Mouse (Mus musculus) hindbrain, embryonic 14.5 days (tissue): ENCODE measurements at regions not wholly inside any gene's neighbourhood (a gene's known extent, or its start where the extent isn't known, plus 50 kb on each side); places are given as distances from the start of the nearest gene placed in this dataset.
"Not testable (repeated sequence)": the region's sequence is repeated elsewhere in the genome, so short reads cannot be mapped to it uniquely, and the experiment has no call there.

ENCODE experiments used
- ATAC-seq: fragments of 200-750 bp; cut with Nextera tagmentation; 2 replicates; pipeline ENCODE4 v1.8.0; 2017; ENCODE audit warnings: moderate number of reproducible peaks, mild to moderate bottlenecking, moderate TSS enrichment, moderate library complexity; ENCODE audit not compliant: low FRiP score
- DNase-seq: peaks from one replicate; pipeline ENCODE4 v3.0.0-alpha.2; 2015; ENCODE audit warnings: low spot score
- H3K27ac ChIP-seq: fragments of 300-500 bp; sonication (generic); 2 replicates; pipeline ENCODE4 v1.5.1; 2014; ENCODE audit warnings: mild to moderate bottlenecking, moderate library complexity
- H3K27me3 ChIP-seq: fragments of 300-500 bp; sonication (generic); 2 replicates; pipeline ENCODE4 v1.6.1; 2014; ENCODE audit warnings: mild to moderate bottlenecking, low read length, mixed read lengths; ENCODE audit not compliant: control insufficient read depth, insufficient read depth
- H3K36me3 ChIP-seq: fragments of 300-500 bp; sonication (generic); replicated peaks from 2 replicates; pipeline ENCODE4 v1.6.1; 2014; ENCODE audit not compliant: control insufficient read depth, insufficient read depth
- H3K4me1 ChIP-seq: fragments of 300-500 bp; sonication (generic); replicated peaks from 2 replicates; pipeline ENCODE4 v1.6.1; 2014; ENCODE audit warnings: antibody characterized with exemption, low read length, mixed read lengths; ENCODE audit not compliant: control insufficient read depth, insufficient read depth
- H3K4me2 ChIP-seq: fragments of 300-500 bp; sonication (generic); replicated peaks from 2 replicates; pipeline ENCODE4 v1.6.1; 2014; ENCODE audit warnings: mild to moderate bottlenecking, moderate library complexity
- H3K4me3 ChIP-seq: fragments of 300-500 bp; sonication (generic); replicated peaks from 2 replicates; pipeline ENCODE4 v1.5.1; 2014; ENCODE audit warnings: mild to moderate bottlenecking, low read length
- H3K9ac ChIP-seq: fragments of 300-500 bp; sonication (generic); 2 replicates; pipeline ENCODE4 v1.6.1; 2014
- H3K9me3 ChIP-seq: fragments of 300-500 bp; sonication (generic); 2 replicates; pipeline ENCODE4 v1.6.1; 2016; ENCODE audit warnings: low read length; ENCODE audit not compliant: control insufficient read depth
- WGBS: fragments of 180-500 bp; shearing (Covaris S2); extraction: QIAGEN DNeasy Blood & Tissue Kit; methylation state at CpG from one replicate; pipeline ENCODE4 v1.1.7; 2014; 5-methylcytosine and 5-hydroxymethylcytosine counted together

- no peak overlapping the region for H3K4me3 ChIP-seq
- ATAC-seq, result no peak
- WGBS, result 85% methylated on average over 1 of the region's 1 CpGs
These were observed 1056.6 kb upstream of the Zfp386 start for GRCm38 (mm10) chr12:114990916-114991315.

DNA sequence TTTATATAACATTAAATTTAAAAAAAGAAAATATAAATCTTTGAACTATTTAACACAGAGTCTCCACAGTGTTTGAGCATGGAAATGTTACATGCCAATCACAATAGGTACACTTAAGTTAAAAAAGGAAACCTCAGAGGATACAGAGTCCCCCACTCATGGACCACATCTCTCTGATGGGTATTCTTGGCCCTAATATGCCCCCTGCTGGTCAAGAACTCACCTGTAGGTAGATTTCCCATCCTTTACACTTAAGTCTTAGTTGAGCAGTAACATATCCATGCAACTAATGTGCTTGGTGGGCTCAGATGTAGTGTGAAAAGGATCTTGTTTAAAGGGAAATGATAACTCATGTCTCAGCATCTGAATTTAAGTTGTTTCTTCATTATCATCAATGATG lies 1050.7 kb upstream of the Zfp386 start:
- Histone ChIP-seq H3K9me3 (peaks cover 31% of the 10 kb centered on the region), H3K27ac (no peak overlapping the region), H3K4me3 (no peak overlapping the region), H3K27me3 (no peaks in the 10 kb centered on the region), H3K9ac (no peak overlapping the region), H3K36me3 (no peaks in the 10 kb centered on the region), H3K4me1 (no peaks in the 10 kb centered on the region), H3K4me2 (no peak overlapping the region)
- ATAC-seq (no peak), DNase-seq (no peak)

More at GRCm38 (mm10) chr12:114990916-114991315, 1056.6 kb upstream of the Zfp386 start:
- no peak for DNase-seq
- Histone ChIP-seq H3K9ac (no peak overlapping the region), H3K9me3 (peaks cover 26% of the 10 kb centered on the region), H3K4me2 (no peak overlapping the region), H3K27me3 (no peaks in the 10 kb centered on the region), H3K36me3 (no peaks in the 10 kb centered on the region), H3K4me1 (no peaks in the 10 kb centered on the region), H3K27ac (no peak overlapping the region)

- Histone ChIP-seq H3K9me3 (peaks cover 32% of the 10 kb centered on the region; the same call in 1 of the 2 replicates), H3K4me2 (no peak overlapping the region), H3K27me3 (no peaks in the 10 kb centered on the region), H3K4me1 (no peaks in the 10 kb centered on the region), H3K36me3 (no peaks in the 10 kb centered on the region), H3K9ac (no peak overlapping the region), H3K4me3 (no peak overlapping the region), H3K27ac (no peak overlapping the region)
- DNase-seq, result no peak
- 97% methylated on average over 1 of the region's 1 CpGs for WGBS
- ATAC-seq, result no peak
These were observed 1044.4 kb upstream of the Zfp386 start for GRCm38 (mm10) chr12:115003118-115003517.

DNA sequence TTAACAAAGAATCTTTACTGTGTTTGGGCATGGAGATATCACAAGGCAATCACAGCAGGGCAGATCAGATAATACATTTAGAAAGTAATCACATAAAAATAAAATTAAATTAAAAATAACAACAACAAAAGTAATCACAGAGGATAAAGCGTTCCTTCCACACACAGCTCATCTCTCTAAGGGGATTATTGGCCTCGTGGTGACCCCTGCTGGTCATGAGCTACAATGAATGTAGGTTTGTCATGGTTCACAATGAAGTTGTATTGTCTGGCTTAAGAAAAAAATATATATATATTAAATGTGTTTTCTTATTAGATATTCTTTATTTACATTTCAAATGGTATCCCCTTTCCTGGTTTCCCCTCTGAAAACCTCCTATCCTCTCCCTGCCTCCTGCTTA lies 1039.1 kb upstream of the Zfp386 start:
- no peaks in the 10 kb centered on the region for H3K4me1 ChIP-seq
- no peak overlapping the region for H3K4me3 ChIP-seq
- H3K9ac ChIP-seq, result no peak overlapping the region
- DNase-seq (no peak), ATAC-seq (no peak)
- H3K4me2 ChIP-seq, result no peak overlapping the region
- H3K27ac ChIP-seq, result no peak overlapping the region
- H3K9me3 ChIP-seq, result peaks cover 44% of the 10 kb centered on the region
- no peaks in the 10 kb centered on the region for H3K36me3 ChIP-seq
- no peaks in the 10 kb centered on the region for H3K27me3 ChIP-seq
- 66% methylated on average over 2 of the region's 2 CpGs for WGBS

GRCm38 (mm10) chr12:115012751-115013150 lies 1034.8 kb upstream of the Zfp386 start:
- Histone ChIP-seq H3K9ac (no peak overlapping the region), H3K27ac (no peak overlapping the region), H3K4me2 (no peak overlapping the region), H3K4me3 (no peak overlapping the region), H3K36me3 (no peaks in the 10 kb centered on the region), H3K9me3 (peaks cover 31% of the 10 kb centered on the region; the same call in 1 of the 2 replicates), H3K4me1 (no peaks in the 10 kb centered on the region), H3K27me3 (no peaks in the 10 kb centered on the region)
- ATAC-seq (no peak), DNase-seq (no peak)
- WGBS, result 93% methylated on average over 3 of the region's 3 CpGs

DNA sequence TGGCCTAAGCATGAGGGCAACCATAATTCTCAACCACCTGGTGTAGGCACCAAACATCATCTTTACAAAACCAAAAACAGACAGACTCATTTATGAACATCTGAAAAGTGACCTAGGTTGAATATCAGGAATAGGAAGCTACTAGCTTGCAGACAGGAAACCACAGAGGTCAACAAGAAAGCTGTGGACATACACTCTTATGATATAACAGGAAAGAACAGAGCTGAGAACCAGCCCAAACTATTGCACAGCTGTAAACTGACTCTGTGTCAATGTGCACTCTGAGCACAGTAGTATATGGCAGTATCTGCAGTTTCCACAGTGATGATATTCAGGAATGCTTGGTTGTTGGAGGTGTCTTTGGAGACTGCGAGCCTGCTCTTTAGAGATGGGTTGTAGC lies 1023.8 kb upstream of the Zfp386 start:
- H3K27me3 ChIP-seq, result no peaks in the 10 kb centered on the region
- H3K4me1 ChIP-seq, result no peaks in the 10 kb centered on the region
- DNase-seq, result no peak
- H3K9me3 ChIP-seq, result peaks cover 39% of the 10 kb centered on the region
- no peak overlapping the region for H3K4me2 ChIP-seq
- no peaks in the 10 kb centered on the region for H3K36me3 ChIP-seq
- no peak overlapping the region for H3K4me3 ChIP-seq
- H3K9ac ChIP-seq, result no peak overlapping the region
- H3K27ac ChIP-seq, result no peak overlapping the region
- ATAC-seq, result no peak
- 89% methylated on average over 1 of the region's 1 CpGs for WGBS

- Histone ChIP-seq H3K4me3 (no peak overlapping the region), H3K27me3 (no peaks in the 10 kb centered on the region), H3K36me3 (no peaks in the 10 kb centered on the region), H3K4me1 (no peaks in the 10 kb centered on the region), H3K27ac (no peak overlapping the region), H3K9ac (no peak overlapping the region), H3K9me3 (peaks cover 37% of the 10 kb centered on the region), H3K4me2 (no peak overlapping the region)
- DNase-seq, result no peak
- WGBS, result 79% methylated on average over 3 of the region's 3 CpGs
- ATAC-seq, result no peak
These were observed 1012.9 kb upstream of the Zfp386 start for GRCm38 (mm10) chr12:115034438-115035129.

DNA sequence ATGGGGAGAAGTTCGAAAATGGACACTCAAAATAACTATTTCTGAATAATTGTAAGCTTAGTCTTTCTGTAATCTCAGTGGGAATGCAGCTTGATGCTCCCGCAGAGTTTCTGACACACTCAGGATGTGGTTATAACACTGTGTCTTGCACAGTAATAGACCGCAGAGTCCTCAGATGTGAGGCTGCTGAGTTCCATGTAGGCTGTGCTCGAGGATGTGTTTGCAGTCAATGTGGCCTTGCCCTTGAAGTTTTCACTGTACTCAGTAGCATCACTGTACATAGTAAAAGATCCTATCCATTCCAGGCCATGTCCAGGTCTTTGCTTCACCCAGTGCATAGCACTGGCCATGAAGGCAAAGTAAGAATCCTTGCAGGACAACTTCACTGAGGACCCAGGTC lies 992.4 kb upstream of the Zfp386 start:
- Histone ChIP-seq H3K9me3 (peaks cover 27% of the 10 kb centered on the region), H3K27me3 (no peaks in the 10 kb centered on the region), H3K9ac (no peak overlapping the region), H3K4me3 (no peak overlapping the region), H3K4me1 (no peaks in the 10 kb centered on the region), H3K4me2 (no peak overlapping the region), H3K27ac (no peak overlapping the region), H3K36me3 (no peaks in the 10 kb centered on the region)
- 83% methylated on average over 4 of the region's 4 CpGs for WGBS
- DNase-seq (no peak), ATAC-seq (no peak)

DNA sequence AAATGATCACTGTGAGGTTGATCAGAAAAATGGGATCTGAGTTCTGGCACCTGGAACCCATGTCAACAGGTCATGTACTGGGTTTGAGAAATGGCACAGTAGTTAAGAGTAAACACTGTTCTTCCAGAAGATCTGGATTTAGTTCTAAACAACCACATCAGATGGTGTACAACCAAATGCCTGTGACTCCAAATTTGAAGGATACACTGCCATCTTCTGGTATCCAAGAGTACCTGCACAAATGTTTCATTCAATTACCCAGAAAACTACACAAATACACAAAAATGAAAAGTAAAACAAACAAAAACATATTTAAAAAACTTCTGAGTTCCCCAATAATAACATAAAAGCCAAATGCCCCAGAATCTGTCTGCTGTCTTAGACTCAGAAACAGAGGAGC lies 987.6 kb upstream of the Zfp386 start:
- H3K36me3 ChIP-seq, ATAC-seq, H3K9ac ChIP-seq, H3K4me1 ChIP-seq, DNase-seq, H3K27ac ChIP-seq, H3K27me3 ChIP-seq, H3K4me3 ChIP-seq, H3K4me2 ChIP-seq: not testable (repeated sequence)
- H3K9me3 ChIP-seq, result peaks cover 41% of the 10 kb centered on the region

GRCm38 (mm10) chr12:115067251-115067650 lies 980.3 kb upstream of the Zfp386 start:
- H3K4me2 ChIP-seq, result no peak overlapping the region
- no peaks in the 10 kb centered on the region for H3K4me1 ChIP-seq
- DNase-seq (no peak), ATAC-seq (no peak)
- no peaks in the 10 kb centered on the region for H3K27me3 ChIP-seq
- H3K9me3 ChIP-seq, result peaks cover 17% of the 10 kb centered on the region; the same call in 1 of the 2 replicates
- H3K9ac ChIP-seq, result no peak overlapping the region
- no peaks in the 10 kb centered on the region for H3K36me3 ChIP-seq
- H3K27ac ChIP-seq, result no peak overlapping the region
- WGBS, result 89% methylated on average over 2 of the region's 2 CpGs
- H3K4me3 ChIP-seq, result no peak overlapping the region
